Mouse (Mus musculus): ENCODE results near the gene Gm8439. TPM values are rescaled to one million over a fixed set of nuclear protein-coding genes. Genes with fewer than 3 reads are reported as not detected.
"Not testable (repeated sequence)": the region's sequence is repeated elsewhere in the genome, so short reads cannot be mapped to it uniquely, and the experiment has no call there.

Gm8439 gene
- polyA plus RNA-seq (2017; shearing (Covaris generic)) = not detected

- no peak for ATAC-seq
These were observed at the start of gene Gm8439 for GRCm38 (mm10) chr4:120588445-120588844. Gm8439 (plus strand) TSS chr4:120588745.

GRCm38 (mm10) chr4:120544896-120545295 is 43.6 kb upstream of the Gm8439 start:
- no peak for ATAC-seq

- ATAC-seq = no peak
These were observed 32.0 kb upstream of the Gm8439 start for GRCm38 (mm10) chr4:120556592-120556991.

- no peak for ATAC-seq
These were observed 22.8 kb upstream of the Gm8439 start for GRCm38 (mm10) chr4:120565726-120566125.

GRCm38 (mm10) chr4:120568005-120568404 is 20.5 kb upstream of the Gm8439 start:
- no peak for ATAC-seq

- ATAC-seq = no peak
These were observed 19.5 kb upstream of the Gm8439 start for GRCm38 (mm10) chr4:120569025-120569424.

GRCm38 (mm10) chr4:120569486-120570437 is 18.8 kb upstream of the Gm8439 start, which contains the start of gene Ctps:
Ctps (minus strand) TSS chr4:120570276.
- ATAC-seq = peak; percentile 91

- peak; percentile 11 for ATAC-seq
These were observed 18.0 kb upstream of the Gm8439 start for GRCm38 (mm10) chr4:120570438-120571069.

GRCm38 (mm10) chr4:120571070-120571464 is 17.5 kb upstream of the Gm8439 start:
- no peak for ATAC-seq

- no peak for ATAC-seq
These were observed 16.9 kb upstream of the Gm8439 start for GRCm38 (mm10) chr4:120571691-120572090.

GRCm38 (mm10) chr4:120580894-120581293 is 7.7 kb upstream of the Gm8439 start:
- ATAC-seq = no peak

- ATAC-seq = no peak
These were observed 6.8 kb upstream of the Gm8439 start for GRCm38 (mm10) chr4:120581711-120582110.

- no peak for ATAC-seq
These were observed 1.6 kb upstream of the Gm8439 start for GRCm38 (mm10) chr4:120586986-120587385.

GRCm38 (mm10) chr4:120589070-120589469 is 525 bp downstream of the Gm8439 start:
- no peak for ATAC-seq

GRCm38 (mm10) chr4:120589815-120590422 is 1.4 kb downstream of the Gm8439 start:
- ATAC-seq = peak; percentile 98

- no peak for ATAC-seq
These were observed 2.4 kb downstream of the Gm8439 start for GRCm38 (mm10) chr4:120590973-120591372.

- ATAC-seq = not testable (repeated sequence)
These were observed 7.7 kb downstream of the Gm8439 start for GRCm38 (mm10) chr4:120596210-120596609.

- ATAC-seq = no peak
These were observed 10.4 kb downstream of the Gm8439 start for GRCm38 (mm10) chr4:120598922-120599321.

GRCm38 (mm10) chr4:120601774-120602173 is 13.2 kb downstream of the Gm8439 start:
- ATAC-seq = no peak

- no peak for ATAC-seq
These were observed 14.1 kb downstream of the Gm8439 start for GRCm38 (mm10) chr4:120602669-120603068.

GRCm38 (mm10) chr4:120606941-120607340 is 18.4 kb downstream of the Gm8439 start:
- ATAC-seq = no peak

- ATAC-seq = no peak
These were observed 22.5 kb downstream of the Gm8439 start for GRCm38 (mm10) chr4:120611005-120611404.

Data from activated CD4-positive, CD25-positive, alpha-beta regulatory T cell, adult 4 months (primary cell).